Mouse (Mus musculus) olfactory bulb, adult 2 months (tissue): Measurements from ENCODE around the gene Ephb2.

ENCODE experiments used
- CTCF ChIP-seq: fragments of 200-500 bp; IDR thresholded peaks from 2 replicates; pipeline ENCODE4 v1.5.1; 2012; ENCODE audit warnings: low read depth, mild to moderate bottlenecking, low read length, moderate library complexity; ENCODE audit not compliant: insufficient read depth
- POLR2A ChIP-seq: fragments of 200-500 bp; IDR thresholded peaks from 2 replicates; pipeline ENCODE4 v1.6.1; 2012; ENCODE audit warnings: mild to moderate bottlenecking, low read depth, low read length, moderate library complexity; ENCODE audit not compliant: insufficient read depth

DNA sequence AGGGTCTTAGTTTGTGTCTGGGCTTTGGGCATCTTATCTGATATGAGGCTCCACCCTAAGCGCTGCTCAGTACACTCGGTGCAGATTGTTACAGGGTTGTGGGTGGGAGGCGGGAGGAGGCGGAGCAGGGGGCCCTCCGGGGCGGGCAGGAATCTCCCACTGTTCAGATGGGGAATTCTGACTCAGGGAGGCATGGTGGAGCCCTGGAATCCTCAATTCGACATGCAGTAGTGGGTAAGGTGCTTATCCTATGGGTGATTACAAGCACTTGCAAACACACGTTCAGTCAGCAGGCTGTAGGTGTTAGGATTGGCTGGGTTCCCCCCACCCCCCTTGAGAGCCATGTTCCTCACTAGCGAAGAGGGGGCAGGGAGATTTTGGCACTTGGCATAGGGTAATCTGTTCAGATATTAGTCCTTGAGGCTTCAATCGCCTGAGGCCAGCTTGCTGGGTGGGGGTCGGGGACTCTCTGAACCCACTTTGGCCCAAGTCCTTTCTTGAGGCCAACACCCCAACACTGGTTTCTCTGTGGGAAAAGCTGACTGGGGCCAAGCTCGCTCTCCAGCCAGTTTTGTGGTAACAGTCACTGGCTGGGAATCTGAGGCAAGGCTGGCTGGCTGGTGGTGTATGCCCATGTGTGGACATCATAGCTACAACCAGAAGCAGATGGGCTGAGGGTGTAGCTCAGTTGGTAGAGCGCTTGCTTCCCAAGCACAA lies 186.2 kb downstream of the Ephb2 start:
- TF ChIP-seq CTCF, result no peak
- TF ChIP-seq POLR2A, result no peak
